8 mouse cellular contexts compared by ENCODE assay signal in the genomic region with DNA sequence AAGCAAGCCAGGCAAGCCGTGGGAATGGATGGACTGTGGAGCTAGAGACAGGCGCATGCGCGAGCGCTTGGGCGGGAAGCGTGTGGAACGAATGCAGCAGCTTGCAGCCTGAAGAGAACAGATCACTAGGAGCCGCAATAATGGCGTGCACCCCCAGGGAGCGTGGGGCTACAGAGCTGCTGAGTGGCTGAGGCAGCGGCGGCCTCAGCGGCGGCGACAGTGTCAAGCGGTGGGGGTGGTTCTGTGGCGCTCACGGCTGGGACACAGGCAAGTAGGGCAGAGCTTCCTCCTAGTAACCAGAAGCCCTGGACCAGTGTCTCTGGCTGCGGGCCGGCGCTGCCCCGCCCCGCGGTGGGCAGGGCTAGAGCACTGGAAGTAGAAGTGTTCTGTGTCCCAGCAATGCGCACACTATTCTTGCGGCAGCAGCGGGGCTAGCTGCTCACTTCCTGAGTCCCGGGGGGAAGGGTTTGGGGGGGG. TPM values are rescaled to one million over a fixed set of nuclear protein-coding genes. Genes with fewer than 3 reads are reported as not detected.
A peak's percentile ranks its signal among the peaks of the same experiment; 100 is the strongest.
DNase-seq lines count a peak whose midpoint lies in the region; ATAC-seq and TF ChIP-seq lines count a peak whose summit lies in the region.

No protein-coding gene starts in this region.

- DNase-seq in gastrocnemius, postnatal 10 days = peak; percentile 88
- peak; percentile 79 to 93 for DNase-seq in left cerebral cortex, postnatal 10 days (ENCODE audit: extremely low spot score in 1 of 2, low spot score in 2 of 2)
- DNase-seq in right cerebral cortex, postnatal 25 days = peak; percentile 88
- DNase-seq in urinary bladder, postnatal 4 days (ENCODE audit: low spot score in 2 of 2) = peak; percentile 85 to 90

- peak; percentile 74 for TF ChIP-seq POLR2A in cortical plate, adult 2 months (IDR thresholded peaks at IDR 0.05; ENCODE audit: extremely low read depth, insufficient read depth, low read length)

- TF ChIP-seq CTCF in cortical plate, adult 2 months (IDR thresholded peaks at IDR 0.05; ENCODE audit: extremely low read depth, insufficient read depth, low read length) = no peak

- H3K4me1 ChIP-seq in cortical plate, adult 2 months (ENCODE audit: control insufficient read depth, insufficient read depth, low read length) = no peaks in the 10 kb centered on the region

- peak; percentile 97 for ATAC-seq in activated CD4-positive, CD25-positive, alpha-beta regulatory T cell, adult 4 months
- ATAC-seq in inflammation-experienced regulatory T-cells, adult 6 months = peak; percentile 95
- ATAC-seq in megakaryocyte-erythroid progenitor cell, adult 5-6 weeks (replicated peaks; ENCODE audit: low FRiP score, low TSS enrichment, poor library complexity, severe bottlenecking) = peak; percentile 97

- intact Hi-C loops in left cerebral cortex, postnatal 10 days (cut with DNase I) = loop anchor here (5.0 kb wide), 1 partner anchor 42 kb away; a partner anchor contains a TSS

- peak overlapping the region; percentile 34 for H3K4me3 ChIP-seq in cortical plate, adult 2 months (ENCODE audit: insufficient read depth, low read length)

- no peak overlapping the region for H3K27ac ChIP-seq in cortical plate, adult 2 months (ENCODE audit: insufficient read depth, low read length)

RNA-seq across cellular contexts. Expression of a gene that starts 7.3 kb away (rescaled TPM):
- polyA plus RNA-seq in activated CD4-positive, CD25-positive, alpha-beta regulatory T cell, adult 4 months (2017; shearing (Covaris generic)) = not detected
- polyA plus RNA-seq in cortical plate, adult 2 months (2012; rRNA removed) = not detected in 2 replicates
- total RNA-seq in gastrocnemius, postnatal 10 days (2021) = not detected
- not detected for polyA plus RNA-seq in inflammation-experienced regulatory T-cells, adult 6 months (2017; shearing (Covaris generic))
- total RNA-seq in left cerebral cortex, postnatal 10 days (2021) = not detected
- not detected in 2 replicates for total RNA-seq in megakaryocyte-erythroid progenitor cell, adult 5-6 weeks (2014; fragmentation: Nextera tagmentation)
- not detected in 2 replicates for total RNA-seq in megakaryocyte-erythroid progenitor cell, adult 5-6 weeks (2017)

RNA-seq across cellular contexts. Expression of a gene that starts 16.9 kb away (rescaled TPM):
- polyA plus RNA-seq in activated CD4-positive, CD25-positive, alpha-beta regulatory T cell, adult 4 months (2017; shearing (Covaris generic)) = not detected
- not detected in 2 replicates for polyA plus RNA-seq in cortical plate, adult 2 months (2012; rRNA removed)
- not detected for total RNA-seq in gastrocnemius, postnatal 10 days (2021)
- polyA plus RNA-seq in inflammation-experienced regulatory T-cells, adult 6 months (2017; shearing (Covaris generic)) = not detected
- total RNA-seq in left cerebral cortex, postnatal 10 days (2021) = not detected
- not detected in 2 replicates for total RNA-seq in megakaryocyte-erythroid progenitor cell, adult 5-6 weeks (2014; fragmentation: Nextera tagmentation)
- total RNA-seq in megakaryocyte-erythroid progenitor cell, adult 5-6 weeks (2017) = not detected in 2 replicates

RNA-seq across cellular contexts. Expression of a gene that starts 30.5 kb away (rescaled TPM):
- polyA plus RNA-seq in activated CD4-positive, CD25-positive, alpha-beta regulatory T cell, adult 4 months (2017; shearing (Covaris generic)) = not detected
- not detected in 2 replicates for polyA plus RNA-seq in cortical plate, adult 2 months (2012; rRNA removed)
- total RNA-seq in gastrocnemius, postnatal 10 days (2021) = not detected
- polyA plus RNA-seq in inflammation-experienced regulatory T-cells, adult 6 months (2017; shearing (Covaris generic)) = not detected
- total RNA-seq in left cerebral cortex, postnatal 10 days (2021) = not detected
- not detected in 2 replicates for total RNA-seq in megakaryocyte-erythroid progenitor cell, adult 5-6 weeks (2014; fragmentation: Nextera tagmentation)
- not detected in 2 replicates for total RNA-seq in megakaryocyte-erythroid progenitor cell, adult 5-6 weeks (2017)

RNA-seq across cellular contexts. Expression of a gene that starts 43.9 kb away (rescaled TPM):
- not detected for polyA plus RNA-seq in activated CD4-positive, CD25-positive, alpha-beta regulatory T cell, adult 4 months (2017; shearing (Covaris generic))
- not detected in 2 replicates for polyA plus RNA-seq in cortical plate, adult 2 months (2012; rRNA removed)
- total RNA-seq in gastrocnemius, postnatal 10 days (2021) = not detected
- polyA plus RNA-seq in inflammation-experienced regulatory T-cells, adult 6 months (2017; shearing (Covaris generic)) = not detected
- total RNA-seq in left cerebral cortex, postnatal 10 days (2021) = not detected
- not detected in 2 replicates for total RNA-seq in megakaryocyte-erythroid progenitor cell, adult 5-6 weeks (2014; fragmentation: Nextera tagmentation)
- total RNA-seq in megakaryocyte-erythroid progenitor cell, adult 5-6 weeks (2017) = not detected in 2 replicates

RNA-seq across cellular contexts. Expression of a gene that starts 43.9 kb away (rescaled TPM):
- not detected for polyA plus RNA-seq in activated CD4-positive, CD25-positive, alpha-beta regulatory T cell, adult 4 months (2017; shearing (Covaris generic))
- not detected in 2 replicates for polyA plus RNA-seq in cortical plate, adult 2 months (2012; rRNA removed)
- total RNA-seq in gastrocnemius, postnatal 10 days (2021) = not detected
- polyA plus RNA-seq in inflammation-experienced regulatory T-cells, adult 6 months (2017; shearing (Covaris generic)) = not detected
- total RNA-seq in left cerebral cortex, postnatal 10 days (2021) = not detected
- not detected in 2 replicates for total RNA-seq in megakaryocyte-erythroid progenitor cell, adult 5-6 weeks (2014; fragmentation: Nextera tagmentation)
- total RNA-seq in megakaryocyte-erythroid progenitor cell, adult 5-6 weeks (2017) = not detected in 2 replicates
